Mouse (Mus musculus): ENCODE results near the gene Olfr1493-ps1. TPM values are rescaled to one million over a fixed set of nuclear protein-coding genes. Genes with fewer than 3 reads are reported as not detected.

Olfr1493-ps1 gene
- not detected in 2 replicates for polyA plus RNA-seq (2016; fragmentation: Nextera tagmentation; extraction: Ambion mirVana)

DNA sequence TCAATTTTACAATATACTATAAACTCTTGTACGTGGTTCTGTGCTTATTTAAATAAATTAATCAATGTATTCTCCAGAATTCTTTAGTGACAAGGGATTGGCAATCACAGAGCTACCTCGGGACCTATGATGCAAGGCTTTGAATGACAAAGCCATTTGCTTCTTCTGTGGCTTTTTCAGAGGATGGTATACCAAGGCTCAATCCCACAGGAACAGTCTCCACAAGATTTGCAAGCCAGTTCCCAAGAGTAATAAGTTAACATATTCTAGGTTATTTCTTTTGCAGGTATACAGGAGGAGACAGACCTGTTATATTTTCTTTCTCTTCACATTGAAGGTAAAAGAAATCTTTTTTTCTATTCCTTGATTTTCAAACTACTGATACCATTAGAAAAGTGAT is at the start of gene Olfr1493-ps1:
Olfr1493-ps1 (plus strand) TSS at position 301 of the 400 bp plus-strand sequence.
- Histone ChIP-seq H3K27ac (ENCODE audit: poor library complexity, severe bottlenecking) (no peak within 1 kb of the TSS), H3K9ac (no peak within 1 kb of the TSS)

DNA sequence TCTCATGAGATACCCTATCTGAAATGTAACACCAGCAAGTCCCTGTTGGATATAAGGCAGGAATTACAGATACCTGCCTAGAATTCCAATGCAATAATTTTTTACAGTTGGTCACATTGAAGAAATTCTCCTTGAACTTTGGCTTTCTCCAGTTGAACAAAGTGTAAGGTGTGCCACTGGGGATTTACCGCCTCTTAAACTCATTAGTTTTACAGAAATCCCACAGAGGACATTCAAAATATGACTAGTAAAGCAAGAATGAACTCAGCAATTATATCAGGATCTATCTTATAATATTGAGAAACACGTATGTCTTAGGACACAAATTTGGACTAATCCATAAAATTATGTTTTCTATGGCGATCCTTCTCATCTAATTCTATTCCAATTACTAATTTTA is 26.1 kb upstream of the Olfr1493-ps1 start, which contains the start of gene Olfr1491:
Olfr1491 (plus strand) TSS at position 301 of the 400 bp plus-strand sequence.
- no peaks in the 10 kb centered on the region for H3K9me3 ChIP-seq (replicated peaks)
- H3K9ac ChIP-seq: no peak within 1 kb of the TSS
- no peaks in the 10 kb centered on the region for H3K4me1 ChIP-seq (replicated peaks)
- no peak within 1 kb of the TSS for H3K27ac ChIP-seq (ENCODE audit: poor library complexity, severe bottlenecking)
- no peak for ATAC-seq (ENCODE audit: insufficient number of reproducible peaks, low FRiP score)
- H3K27me3 ChIP-seq (replicated peaks): no peaks in the 10 kb centered on the region
- no peak within 1 kb of the TSS for H3K4me3 ChIP-seq
- H3K36me3 ChIP-seq: no peaks in the 10 kb centered on the region
- H3K4me2 ChIP-seq: no peak within 1 kb of the TSS
- WGBS: 56% methylated on average over 3 of the region's 3 CpGs

More for the DNA sequence above, at the start of gene Olfr1493-ps1:
- ATAC-seq (ENCODE audit: insufficient number of reproducible peaks, low FRiP score): no peak
- no peak within 1 kb of the TSS for H3K4me2 ChIP-seq
- H3K27me3 ChIP-seq (replicated peaks): no peaks in the 10 kb centered on the region
- H3K4me1 ChIP-seq (replicated peaks): no peaks in the 10 kb centered on the region
- WGBS: 46% methylated on average over 2 of the region's 2 CpGs
- no peaks in the 10 kb centered on the region for H3K36me3 ChIP-seq
- H3K9me3 ChIP-seq (replicated peaks): peaks cover 8% of the 10 kb centered on the region
- H3K4me3 ChIP-seq: no peak within 1 kb of the TSS

DNA sequence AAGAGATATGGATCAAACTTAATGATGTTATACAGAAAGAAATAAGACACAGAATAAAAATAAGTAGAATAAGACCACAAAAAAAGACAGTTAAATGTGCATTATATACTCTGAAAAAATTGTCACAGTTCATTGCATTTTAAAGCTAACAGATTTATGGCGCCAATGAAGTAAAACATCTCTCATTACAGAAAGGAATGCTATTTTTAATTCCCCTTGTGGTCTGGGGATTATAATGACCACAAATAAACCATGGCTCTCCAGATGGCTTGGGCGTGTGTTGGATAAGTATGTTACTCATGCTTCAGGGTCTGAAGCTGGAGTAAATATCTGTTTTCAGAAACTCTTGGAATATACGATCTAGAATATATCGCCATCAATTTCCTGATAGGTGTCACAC is 16.4 kb downstream of the Olfr1493-ps1 start, which contains the start of gene Olfr1494:
Olfr1494 (plus strand) TSS at position 301 of the 400 bp plus-strand sequence.
- Histone ChIP-seq H3K36me3 (no peaks in the 10 kb centered on the region), H3K4me1 (replicated peaks) (no peaks in the 10 kb centered on the region), H3K4me3 (no peak within 1 kb of the TSS), H3K27me3 (replicated peaks) (no peaks in the 10 kb centered on the region), H3K27ac (ENCODE audit: poor library complexity, severe bottlenecking) (no peak within 1 kb of the TSS), H3K9ac (no peak within 1 kb of the TSS), H3K9me3 (replicated peaks) (peaks cover 9% of the 10 kb centered on the region; the same call in 1 of the 2 replicates), H3K4me2 (no peak within 1 kb of the TSS)
- WGBS: 87% methylated on average over 4 of the region's 4 CpGs
- no peak for ATAC-seq (ENCODE audit: insufficient number of reproducible peaks, low FRiP score)

DNA sequence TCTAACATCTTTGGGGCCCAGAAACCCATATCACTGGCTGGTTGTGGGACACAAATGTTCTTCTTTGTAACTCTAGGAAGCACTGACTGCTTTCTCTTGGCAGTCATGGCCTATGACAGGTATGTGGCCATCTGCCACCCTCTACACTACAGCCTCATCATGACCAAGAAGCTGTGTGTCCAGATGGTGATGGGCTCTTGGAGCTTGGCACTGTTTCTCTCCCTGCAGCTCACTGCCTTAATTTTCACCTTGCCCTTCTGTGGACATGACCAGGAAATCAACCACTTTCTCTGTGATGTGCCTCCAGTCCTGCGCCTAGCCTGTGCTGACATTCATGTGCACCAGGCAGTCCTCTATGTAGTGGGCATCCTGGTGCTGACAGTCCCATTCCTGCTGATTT is 26.3 kb downstream of the Olfr1493-ps1 start:
- no peak overlapping the region for H3K4me3 ChIP-seq
- no peak overlapping the region for H3K4me2 ChIP-seq
- peaks cover 2% of the 10 kb centered on the region; the same call in 1 of the 2 replicates for H3K9me3 ChIP-seq (replicated peaks)
- H3K27me3 ChIP-seq (replicated peaks): no peaks in the 10 kb centered on the region
- H3K4me1 ChIP-seq (replicated peaks): no peaks in the 10 kb centered on the region
- no peak overlapping the region for H3K9ac ChIP-seq
- no peaks in the 10 kb centered on the region for H3K36me3 ChIP-seq
- 83% methylated on average over 1 of the region's 1 CpGs for WGBS
- no peak for ATAC-seq (ENCODE audit: insufficient number of reproducible peaks, low FRiP score)
- H3K27ac ChIP-seq (ENCODE audit: poor library complexity, severe bottlenecking): no peak overlapping the region

DNA sequence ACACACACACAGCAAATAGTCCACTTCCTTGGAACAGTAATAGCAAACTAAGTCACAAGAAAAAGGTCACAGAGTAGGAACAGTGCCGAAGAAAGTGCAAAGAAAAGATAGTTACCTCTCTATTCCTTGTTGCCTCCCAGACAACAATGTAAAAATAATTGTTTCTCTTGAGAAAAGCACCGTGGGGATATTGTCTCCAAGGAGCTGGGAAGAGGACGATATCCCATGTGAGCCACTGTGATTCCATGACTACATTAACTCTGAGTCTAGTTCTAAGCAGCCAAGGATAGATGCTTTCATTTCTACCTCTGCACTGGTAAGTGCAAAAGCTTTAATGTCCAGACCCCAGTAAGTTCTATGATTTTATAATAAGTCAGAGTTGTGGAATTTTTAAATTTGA is 41.2 kb downstream of the Olfr1493-ps1 start, which contains the start of gene Olfr1495:
Olfr1495 (plus strand) TSS at position 301 of the 400 bp plus-strand sequence.
- 69% methylated on average over 3 of the region's 3 CpGs for WGBS
- Histone ChIP-seq H3K9me3 (replicated peaks) (peaks cover 7% of the 10 kb centered on the region; the same call in 1 of the 2 replicates), H3K27ac (ENCODE audit: poor library complexity, severe bottlenecking) (no peak within 1 kb of the TSS), H3K4me2 (no peak within 1 kb of the TSS), H3K36me3 (no peaks in the 10 kb centered on the region), H3K4me1 (replicated peaks) (no peaks in the 10 kb centered on the region), H3K4me3 (no peak within 1 kb of the TSS), H3K9ac (no peak within 1 kb of the TSS), H3K27me3 (replicated peaks) (no peaks in the 10 kb centered on the region)
- ATAC-seq (ENCODE audit: insufficient number of reproducible peaks, low FRiP score): no peak

DNA sequence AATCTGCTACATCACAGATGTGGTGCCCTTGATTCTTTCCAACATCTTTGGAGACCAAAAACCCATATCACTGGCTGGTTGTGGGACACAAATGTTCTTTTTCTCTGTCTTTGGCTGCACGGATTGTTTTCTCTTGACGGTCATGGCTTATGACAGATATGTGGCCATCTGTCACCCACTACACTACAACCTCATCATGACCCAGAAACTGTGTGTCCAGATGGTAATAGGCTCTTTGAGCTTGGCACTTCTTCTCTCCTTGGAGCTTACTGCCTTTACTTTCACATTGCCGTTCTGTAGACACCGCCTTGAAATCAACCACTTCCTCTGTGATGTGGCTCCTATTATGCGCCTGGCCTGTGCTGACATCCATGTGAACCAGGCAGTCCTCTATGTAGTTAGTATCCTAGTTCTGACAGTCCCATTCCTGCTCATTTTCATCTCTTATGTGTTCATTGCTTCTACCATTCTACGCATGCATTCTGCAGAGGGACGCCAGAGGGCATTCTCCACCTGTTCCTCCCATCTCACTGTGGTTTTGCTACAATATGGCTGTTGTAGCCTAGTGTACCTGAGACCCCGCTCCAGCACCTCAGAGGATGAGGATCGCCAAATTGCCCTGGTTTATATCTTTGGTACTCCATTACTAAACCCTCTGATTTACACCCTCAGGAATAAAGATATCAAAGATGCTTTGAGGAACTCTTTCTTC is 45.6 kb downstream of the Olfr1493-ps1 start:
- no peaks in the 10 kb centered on the region for H3K36me3 ChIP-seq
- H3K9me3 ChIP-seq (replicated peaks): peaks cover 7% of the 10 kb centered on the region; the same call in 1 of the 2 replicates
- H3K4me3 ChIP-seq: no peak overlapping the region
- no peak overlapping the region for H3K27ac ChIP-seq (ENCODE audit: poor library complexity, severe bottlenecking)
- H3K4me2 ChIP-seq: no peak overlapping the region
- 86% methylated on average over 9 of the region's 9 CpGs for WGBS
- ATAC-seq (ENCODE audit: insufficient number of reproducible peaks, low FRiP score): no peak
- H3K9ac ChIP-seq: no peak overlapping the region
- no peaks in the 10 kb centered on the region for H3K4me1 ChIP-seq (replicated peaks)
- H3K27me3 ChIP-seq (replicated peaks): no peaks in the 10 kb centered on the region

DNA sequence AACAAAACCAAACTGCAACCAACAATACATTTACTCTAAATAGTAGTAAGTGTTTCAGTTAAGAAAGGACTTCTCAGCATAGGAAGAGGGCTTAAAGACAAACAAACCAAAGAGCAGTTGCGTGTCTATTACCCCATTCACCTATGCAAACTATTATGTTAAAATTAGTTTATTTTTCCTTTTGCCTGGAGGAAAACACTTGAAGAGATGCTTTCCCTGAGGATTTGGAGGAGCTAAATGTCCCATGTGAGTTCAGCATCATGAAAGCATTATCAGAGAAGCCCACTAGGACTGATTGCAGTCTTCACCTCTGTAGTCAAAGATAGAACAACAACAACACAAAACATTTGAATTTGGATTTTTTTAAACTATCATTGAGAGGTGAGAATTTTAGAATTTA is 54.5 kb downstream of the Olfr1493-ps1 start, which contains the start of gene Olfr1496:
Olfr1496 (plus strand) TSS at position 301 of the 400 bp plus-strand sequence.
- no peak within 1 kb of the TSS for H3K9ac ChIP-seq
- H3K27ac ChIP-seq (ENCODE audit: poor library complexity, severe bottlenecking): no peak within 1 kb of the TSS
- H3K4me2 ChIP-seq: no peak within 1 kb of the TSS
- no peaks in the 10 kb centered on the region for H3K36me3 ChIP-seq
- ATAC-seq (ENCODE audit: insufficient number of reproducible peaks, low FRiP score): no peak
- H3K27me3 ChIP-seq (replicated peaks): no peaks in the 10 kb centered on the region
- H3K4me1 ChIP-seq (replicated peaks): no peaks in the 10 kb centered on the region
- 76% methylated on average over 1 of the region's 1 CpGs for WGBS
- H3K4me3 ChIP-seq: no peak within 1 kb of the TSS
- no peaks in the 10 kb centered on the region for H3K9me3 ChIP-seq (replicated peaks)

Other genes starting within 250 kb of the Olfr1493-ps1 start
- gene Olfr1475, start 243.1 kb upstream of the Olfr1493-ps1 start, polyA plus RNA-seq (2016; fragmentation: Nextera tagmentation; extraction: Ambion mirVana): not detected in 2 replicates
- gene Olfr1477, start 222.7 kb upstream of the Olfr1493-ps1 start, polyA plus RNA-seq (2016; fragmentation: Nextera tagmentation; extraction: Ambion mirVana): not detected in 2 replicates
- not detected in 2 replicates for gene Olfr1480, start 195.4 kb upstream of the Olfr1493-ps1 start, polyA plus RNA-seq (2016; fragmentation: Nextera tagmentation; extraction: Ambion mirVana)
- not detected in 2 replicates for gene Olfr1484, start 139.8 kb upstream of the Olfr1493-ps1 start, polyA plus RNA-seq (2016; fragmentation: Nextera tagmentation; extraction: Ambion mirVana)
- gene Olfr1487, start 105.9 kb upstream of the Olfr1493-ps1 start, polyA plus RNA-seq (2016; fragmentation: Nextera tagmentation; extraction: Ambion mirVana): not detected in 2 replicates
- gene Olfr1489, start 91.7 kb upstream of the Olfr1493-ps1 start, polyA plus RNA-seq (2016; fragmentation: Nextera tagmentation; extraction: Ambion mirVana): not detected in 2 replicates
- gene Olfr1490, start 72.2 kb upstream of the Olfr1493-ps1 start, polyA plus RNA-seq (2016; fragmentation: Nextera tagmentation; extraction: Ambion mirVana): not detected in 2 replicates
- gene Olfr1491, start 26.0 kb upstream of the Olfr1493-ps1 start, polyA plus RNA-seq (2016; fragmentation: Nextera tagmentation; extraction: Ambion mirVana): not detected in 2 replicates
- gene Olfr1494, start 16.4 kb downstream of the Olfr1493-ps1 start, polyA plus RNA-seq (2016; fragmentation: Nextera tagmentation; extraction: Ambion mirVana): not detected in 2 replicates
- not detected in 2 replicates for gene Olfr1495, start 41.3 kb downstream of the Olfr1493-ps1 start, polyA plus RNA-seq (2016; fragmentation: Nextera tagmentation; extraction: Ambion mirVana)
- not detected in 2 replicates for gene Olfr1496, start 54.6 kb downstream of the Olfr1493-ps1 start, polyA plus RNA-seq (2016; fragmentation: Nextera tagmentation; extraction: Ambion mirVana)
- not detected in 2 replicates for gene Olfr1497, start 74.9 kb downstream of the Olfr1493-ps1 start, polyA plus RNA-seq (2016; fragmentation: Nextera tagmentation; extraction: Ambion mirVana)
- gene Olfr1499, start 96.2 kb downstream of the Olfr1493-ps1 start, polyA plus RNA-seq (2016; fragmentation: Nextera tagmentation; extraction: Ambion mirVana): not detected in 2 replicates
- not detected in 2 replicates for gene Olfr1500, start 107.2 kb downstream of the Olfr1493-ps1 start, polyA plus RNA-seq (2016; fragmentation: Nextera tagmentation; extraction: Ambion mirVana)
- gene Olfr1501, start 127.4 kb downstream of the Olfr1493-ps1 start, polyA plus RNA-seq (2016; fragmentation: Nextera tagmentation; extraction: Ambion mirVana): not detected in 2 replicates
- not detected in 2 replicates for gene Olfr1502, start 138.5 kb downstream of the Olfr1493-ps1 start, polyA plus RNA-seq (2016; fragmentation: Nextera tagmentation; extraction: Ambion mirVana)
- gene Olfr1504, start 174.7 kb downstream of the Olfr1493-ps1 start, polyA plus RNA-seq (2016; fragmentation: Nextera tagmentation; extraction: Ambion mirVana): not detected in 2 replicates
- gene Olfr1505, start 190.3 kb downstream of the Olfr1493-ps1 start, polyA plus RNA-seq (2016; fragmentation: Nextera tagmentation; extraction: Ambion mirVana): not detected in 2 replicates